ENCODE assay signal across 22 mouse cellular contexts in the genomic region with DNA sequence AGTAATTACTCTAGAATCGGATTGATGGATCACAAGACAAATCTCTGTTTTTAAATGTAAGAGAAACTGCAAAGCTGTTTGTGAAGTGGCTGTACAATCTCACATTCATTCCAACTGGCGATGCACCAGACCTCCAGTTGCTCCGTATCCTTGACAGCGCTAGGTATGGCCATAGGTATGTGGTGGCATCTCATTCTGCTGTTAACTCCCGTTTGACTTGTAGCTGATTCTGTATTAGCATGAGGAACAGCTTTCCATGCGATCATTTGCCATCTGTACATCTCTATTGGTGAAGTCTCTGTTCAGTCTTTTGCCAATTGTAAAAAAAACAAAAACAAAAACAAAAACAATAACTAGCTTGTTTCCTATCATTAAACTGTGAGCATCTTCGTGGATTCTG.
A peak's percentile ranks its signal among the peaks of the same experiment; 100 is the strongest.
DNase-seq lines count a peak whose midpoint lies in the region; ATAC-seq and TF ChIP-seq lines count a peak whose summit lies in the region.
"Had no signal": no experiment of that assay in that cellular context is flagged by ENCODE, and none has a peak within 500 bp of the region (broad histone marks: within the 10 kb centered on the region; RNA-seq: fewer than 3 reads in every experiment).

No protein-coding gene starts in this region.

- H3K4me2 ChIP-seq in forebrain, embryonic 16.5 days (ENCODE audit: low read length): no peak overlapping the region
- H3K4me2 ChIP-seq in forebrain, embryonic 13.5 days: no peak overlapping the region
- no peak overlapping the region for H3K4me2 ChIP-seq in hindbrain, embryonic 15.5 days
- H3K4me2 ChIP-seq in hindbrain, embryonic 12.5 days (replicated peaks): no peak overlapping the region
- no peak overlapping the region for H3K4me2 ChIP-seq in midbrain, postnatal 0 days (ENCODE audit: low read depth, low read length, poor library complexity, severe bottlenecking)
- no peak overlapping the region for H3K4me2 ChIP-seq in midbrain, embryonic 14.5 days (ENCODE audit: low read length)
- H3K4me2 ChIP-seq: embryonic facial prominence, embryonic 12.5 days; hindbrain, embryonic 13.5 days had no signal

- no peak for TF ChIP-seq CTCF in midbrain, postnatal 0 days (IDR thresholded peaks at IDR 0.05)

- peaks cover 17% of the 10 kb centered on the region for H3K4me1 ChIP-seq in forebrain, embryonic 16.5 days (replicated peaks; ENCODE audit: control insufficient read depth, insufficient read depth, low read length)
- H3K4me1 ChIP-seq in forebrain, embryonic 13.5 days: peaks cover 17% of the 10 kb centered on the region
- H3K4me1 ChIP-seq in hindbrain, embryonic 15.5 days (replicated peaks): peaks cover 16% of the 10 kb centered on the region
- peaks cover 17% of the 10 kb centered on the region for H3K4me1 ChIP-seq in hindbrain, embryonic 12.5 days
- no peaks in the 10 kb centered on the region for H3K4me1 ChIP-seq in midbrain, postnatal 0 days (ENCODE audit: insufficient read depth, low read length)
- peaks cover 5% of the 10 kb centered on the region for H3K4me1 ChIP-seq in midbrain, embryonic 14.5 days (ENCODE audit: control insufficient read depth, insufficient read depth, low read length)

- no peak overlapping the region for H3K9ac ChIP-seq in forebrain, embryonic 16.5 days (replicated peaks; ENCODE audit: low read depth, low read length)
- no peak overlapping the region for H3K9ac ChIP-seq in forebrain, embryonic 13.5 days
- no peak overlapping the region for H3K9ac ChIP-seq in hindbrain, embryonic 15.5 days
- no peak overlapping the region for H3K9ac ChIP-seq in hindbrain, embryonic 12.5 days
- no peak overlapping the region for H3K9ac ChIP-seq in midbrain, postnatal 0 days (replicated peaks; ENCODE audit: low read length, poor library complexity, severe bottlenecking)
- H3K9ac ChIP-seq in midbrain, embryonic 14.5 days (replicated peaks; ENCODE audit: low read length): no peak overlapping the region
- H3K9ac ChIP-seq: embryonic facial prominence, embryonic 12.5 days; hindbrain, embryonic 13.5 days had no signal

- H3K36me3 ChIP-seq in forebrain, embryonic 16.5 days (ENCODE audit: control insufficient read depth, insufficient read depth): no peaks in the 10 kb centered on the region
- H3K36me3 ChIP-seq in forebrain, embryonic 13.5 days (ENCODE audit: poor library complexity, severe bottlenecking): no peaks in the 10 kb centered on the region
- H3K36me3 ChIP-seq in hindbrain, embryonic 15.5 days: no peaks in the 10 kb centered on the region
- H3K36me3 ChIP-seq in hindbrain, embryonic 12.5 days: no peaks in the 10 kb centered on the region
- no peaks in the 10 kb centered on the region for H3K36me3 ChIP-seq in midbrain, postnatal 0 days (ENCODE audit: insufficient read depth, low read length)
- H3K36me3 ChIP-seq in midbrain, embryonic 14.5 days (ENCODE audit: control insufficient read depth, insufficient read depth, low read length): no peaks in the 10 kb centered on the region
- H3K36me3 ChIP-seq: embryonic facial prominence, embryonic 12.5 days; hindbrain, embryonic 13.5 days had no signal

- H3K9me3 ChIP-seq in forebrain, embryonic 16.5 days (ENCODE audit: control insufficient read depth, low read length): no peaks in the 10 kb centered on the region
- H3K9me3 ChIP-seq in forebrain, embryonic 13.5 days (replicated peaks): no peaks in the 10 kb centered on the region
- no peaks in the 10 kb centered on the region for H3K9me3 ChIP-seq in hindbrain, embryonic 15.5 days
- no peaks in the 10 kb centered on the region for H3K9me3 ChIP-seq in hindbrain, embryonic 12.5 days (replicated peaks)
- H3K9me3 ChIP-seq in midbrain, postnatal 0 days (ENCODE audit: low read length): no peaks in the 10 kb centered on the region
- H3K9me3 ChIP-seq in midbrain, embryonic 14.5 days (ENCODE audit: control insufficient read depth, low read length): no peaks in the 10 kb centered on the region
- H3K9me3 ChIP-seq: embryonic facial prominence, embryonic 12.5 days; hindbrain, embryonic 13.5 days had no signal

- peak; percentile 47; the same call in 1 of the 2 replicates for ATAC-seq in forebrain, embryonic 16.5 days
- ATAC-seq in forebrain, embryonic 13.5 days: no peak
- ATAC-seq in hindbrain, embryonic 15.5 days (ENCODE audit: low FRiP score, low read depth): no peak
- no peak for ATAC-seq in hindbrain, embryonic 12.5 days (ENCODE audit: low FRiP score)
- ATAC-seq in midbrain, postnatal 0 days (ENCODE audit: low FRiP score): no peak
- no peak for ATAC-seq in midbrain, embryonic 14.5 days (ENCODE audit: low FRiP score, low TSS enrichment)
- ATAC-seq: inflammation-experienced regulatory T-cells, adult 6 months; intestine, postnatal 0 days had no signal

- peak; percentile 27 for DNase-seq in midbrain, postnatal 0 days (ENCODE audit: low spot score)
- no peak for DNase-seq in midbrain, embryonic 14.5 days
- no peak for DNase-seq in testis, postnatal 10 days (ENCODE audit: low spot score)
- DNase-seq: adrenal gland, adult 2 months; adrenal gland, postnatal 25 days; cerebellum, adult 11 months; cerebellum, adult 8-10 months; cerebellum, postnatal 14 days; embryo, embryonic 11 days; gastrocnemius, postnatal 10 days; heart, adult 2 months; heart, postnatal 10 days; heart, postnatal 4 days; kidney, adult 8-10 months had no signal

- H3K27ac ChIP-seq in forebrain, embryonic 16.5 days (ENCODE audit: low read length): no peak overlapping the region; the same call in none of the 2 replicates
- H3K27ac ChIP-seq in forebrain, embryonic 13.5 days: no peak overlapping the region
- 0 out of 2 replicates have a peak overlapping the region, but pooled peaks have one; percentile 3 for H3K27ac ChIP-seq in hindbrain, embryonic 15.5 days (replicated peaks)
- H3K27ac ChIP-seq in hindbrain, embryonic 12.5 days: no peak overlapping the region
- no peak overlapping the region for H3K27ac ChIP-seq in midbrain, postnatal 0 days (ENCODE audit: low read depth, low read length)
- no peak overlapping the region for H3K27ac ChIP-seq in midbrain, embryonic 14.5 days (replicated peaks; ENCODE audit: low read depth, low read length)
- H3K27ac ChIP-seq: embryonic facial prominence, embryonic 12.5 days; heart, adult 2 months; hindbrain, embryonic 13.5 days had no signal

- 54% methylated on average over 7 of the region's 7 CpGs for WGBS in forebrain, embryonic 16.5 days
- WGBS in forebrain, embryonic 13.5 days: 71% methylated on average over 7 of the region's 7 CpGs
- 55% methylated on average over 7 of the region's 7 CpGs for WGBS in hindbrain, embryonic 15.5 days
- 76% methylated on average over 7 of the region's 7 CpGs for WGBS in hindbrain, embryonic 12.5 days
- 67% methylated on average over 7 of the region's 7 CpGs for WGBS in midbrain, postnatal 0 days
- 63% methylated on average over 7 of the region's 7 CpGs for WGBS in midbrain, embryonic 14.5 days

- no peak overlapping the region for H3K4me3 ChIP-seq in forebrain, embryonic 16.5 days (replicated peaks; ENCODE audit: low read length)
- no peak overlapping the region for H3K4me3 ChIP-seq in forebrain, embryonic 13.5 days
- no peak overlapping the region for H3K4me3 ChIP-seq in hindbrain, embryonic 15.5 days
- no peak overlapping the region for H3K4me3 ChIP-seq in hindbrain, embryonic 12.5 days
- no peak overlapping the region for H3K4me3 ChIP-seq in midbrain, postnatal 0 days (ENCODE audit: low read depth, low read length)
- no peak overlapping the region for H3K4me3 ChIP-seq in midbrain, embryonic 14.5 days (replicated peaks; ENCODE audit: low read depth, low read length)
- H3K4me3 ChIP-seq: embryonic facial prominence, embryonic 12.5 days; heart, adult 2 months; hindbrain, embryonic 13.5 days had no signal

- no peaks in the 10 kb centered on the region for H3K27me3 ChIP-seq in forebrain, embryonic 16.5 days (replicated peaks; ENCODE audit: control insufficient read depth, insufficient read depth, low read length)
- H3K27me3 ChIP-seq in forebrain, embryonic 13.5 days: no peaks in the 10 kb centered on the region
- H3K27me3 ChIP-seq in hindbrain, embryonic 15.5 days: no peaks in the 10 kb centered on the region
- no peaks in the 10 kb centered on the region for H3K27me3 ChIP-seq in hindbrain, embryonic 12.5 days
- H3K27me3 ChIP-seq in midbrain, postnatal 0 days (ENCODE audit: insufficient read depth, low read length): no peaks in the 10 kb centered on the region
- no peaks in the 10 kb centered on the region for H3K27me3 ChIP-seq in midbrain, embryonic 14.5 days (ENCODE audit: control insufficient read depth, insufficient read depth, low read length)
- H3K27me3 ChIP-seq: embryonic facial prominence, embryonic 12.5 days; hindbrain, embryonic 13.5 days had no signal
